In the genomic region with DNA sequence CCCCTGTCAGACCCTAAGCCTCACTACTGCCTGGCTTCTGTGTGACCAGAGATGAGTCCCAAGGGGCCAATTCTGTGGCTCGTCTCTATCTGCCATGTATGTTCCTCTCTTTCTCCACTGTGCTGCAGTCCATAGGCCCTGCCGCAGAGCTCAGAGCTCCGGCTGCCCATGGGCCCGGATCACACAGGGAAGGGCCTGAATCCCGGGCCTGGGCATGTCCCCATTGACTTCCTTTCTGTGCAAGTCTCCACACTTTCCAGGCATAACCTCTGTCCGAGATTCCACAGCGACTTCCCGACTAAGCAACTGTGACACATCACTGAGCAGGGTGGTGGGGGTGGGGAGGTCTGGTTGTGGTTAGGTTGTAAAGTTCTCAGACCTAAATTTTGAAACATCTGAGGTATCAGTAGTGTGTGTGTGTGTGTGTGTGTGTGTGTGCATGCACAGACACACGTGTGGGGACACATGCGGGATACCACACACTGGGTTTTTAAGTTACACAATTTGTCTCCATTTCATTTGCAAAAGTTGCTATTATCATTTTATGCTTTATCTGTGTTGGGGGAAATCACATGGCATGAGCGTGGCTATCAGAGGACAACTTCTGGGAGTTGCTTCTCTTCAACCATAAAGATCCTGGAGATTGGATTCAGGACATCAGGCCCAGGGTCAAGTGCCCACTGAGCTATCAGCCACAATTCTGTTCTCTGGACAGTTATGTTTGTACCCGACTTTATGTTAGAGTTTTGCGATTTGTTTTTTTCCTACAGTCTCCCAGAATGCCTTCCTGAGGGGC, we compare ENCODE assay signal across 12 mouse cellular contexts. TPM values are rescaled to one million over a fixed set of nuclear protein-coding genes. Genes with fewer than 3 reads are reported as not detected.
A peak's percentile ranks its signal among the peaks of the same experiment; 100 is the strongest.
DNase-seq lines count a peak whose midpoint lies in the region; ATAC-seq lines count a peak whose summit lies in the region.
"Had no signal": no experiment of that assay in that cellular context is flagged by ENCODE, and none has a peak within 500 bp of the region (broad histone marks: within the 10 kb centered on the region; RNA-seq: fewer than 3 reads in every experiment).

No protein-coding gene starts in this region.

- 0 out of 2 replicates have a peak, but pooled peaks have one; percentile 34 for ATAC-seq in heart, embryonic 12.5 days (ENCODE audit: insufficient number of reproducible peaks, low FRiP score)
- 0 out of 2 replicates have a peak, but pooled peaks have one; percentile 37 for ATAC-seq in kidney, embryonic 15.5 days (replicated peaks; ENCODE audit: low FRiP score)
- no peak for ATAC-seq in hindbrain, embryonic 12.5 days (ENCODE audit: low FRiP score)

- H3K27ac ChIP-seq in heart, embryonic 12.5 days (ENCODE audit: poor library complexity, severe bottlenecking): no peak overlapping the region
- H3K27ac ChIP-seq in kidney, embryonic 15.5 days: peak overlapping the region; percentile 86
- H3K27ac ChIP-seq in hindbrain, embryonic 12.5 days: no peak overlapping the region
- H3K27ac ChIP-seq: forebrain, embryonic 12.5 days; hindbrain, embryonic 15.5 days had no signal

- DNase-seq in heart, postnatal 14 days: no peak
- DNase-seq in urinary bladder, postnatal 25 days (ENCODE audit: low spot score): peak; percentile 35
- no peak for DNase-seq in urinary bladder, postnatal 10 days (ENCODE audit: low spot score)
- DNase-seq in B cell, adult 2 months: no peak
- DNase-seq in left cerebral cortex, adult 18-20 months (ENCODE audit: low spot score in 2 of 2): no peak
- DNase-seq: layer of hippocampus, postnatal 36 days had no signal

- WGBS in heart, embryonic 12.5 days: 79% methylated on average over 13 of the region's 13 CpGs
- WGBS in kidney, embryonic 15.5 days: 55% methylated on average over 13 of the region's 13 CpGs
- WGBS in hindbrain, embryonic 12.5 days: 82% methylated on average over 13 of the region's 13 CpGs

- H3K27me3 ChIP-seq in heart, embryonic 12.5 days (replicated peaks): no peaks in the 10 kb centered on the region
- H3K27me3 ChIP-seq in kidney, embryonic 15.5 days: no peaks in the 10 kb centered on the region
- H3K27me3 ChIP-seq in hindbrain, embryonic 12.5 days: no peaks in the 10 kb centered on the region
- H3K27me3 ChIP-seq: forebrain, embryonic 12.5 days; hindbrain, embryonic 15.5 days; limb, embryonic 15.5 days had no signal

- intact Hi-C loops in heart, postnatal 14 days (cut with DNase I): no loop called here

- no peak overlapping the region for H3K4me3 ChIP-seq in heart, embryonic 12.5 days
- no peak overlapping the region for H3K4me3 ChIP-seq in kidney, embryonic 15.5 days (replicated peaks)
- no peak overlapping the region for H3K4me3 ChIP-seq in hindbrain, embryonic 12.5 days
- H3K4me3 ChIP-seq: forebrain, embryonic 12.5 days; hindbrain, embryonic 15.5 days; limb, embryonic 15.5 days had no signal

- H3K36me3 ChIP-seq in heart, embryonic 12.5 days: no peaks in the 10 kb centered on the region
- no peaks in the 10 kb centered on the region for H3K36me3 ChIP-seq in kidney, embryonic 15.5 days
- H3K36me3 ChIP-seq in hindbrain, embryonic 12.5 days: no peaks in the 10 kb centered on the region
- H3K36me3 ChIP-seq: forebrain, embryonic 12.5 days; hindbrain, embryonic 15.5 days had no signal

- no peak overlapping the region for H3K9ac ChIP-seq in heart, embryonic 12.5 days
- H3K9ac ChIP-seq in kidney, embryonic 15.5 days: no peak overlapping the region
- no peak overlapping the region for H3K9ac ChIP-seq in hindbrain, embryonic 12.5 days
- H3K9ac ChIP-seq: forebrain, embryonic 12.5 days; hindbrain, embryonic 15.5 days; limb, embryonic 15.5 days had no signal

- H3K9me3 ChIP-seq in heart, embryonic 12.5 days (replicated peaks): peaks cover 4% of the 10 kb centered on the region; the same call in 1 of the 2 replicates
- H3K9me3 ChIP-seq in kidney, embryonic 15.5 days (replicated peaks): no peaks in the 10 kb centered on the region
- no peaks in the 10 kb centered on the region for H3K9me3 ChIP-seq in hindbrain, embryonic 12.5 days (replicated peaks)
- H3K9me3 ChIP-seq: forebrain, embryonic 12.5 days; hindbrain, embryonic 15.5 days; limb, embryonic 15.5 days had no signal

- no peak overlapping the region for H3K4me2 ChIP-seq in heart, embryonic 12.5 days
- no peak overlapping the region for H3K4me2 ChIP-seq in kidney, embryonic 15.5 days
- H3K4me2 ChIP-seq in hindbrain, embryonic 12.5 days (replicated peaks): no peak overlapping the region
- H3K4me2 ChIP-seq: forebrain, embryonic 12.5 days; hindbrain, embryonic 15.5 days; limb, embryonic 15.5 days had no signal

- H3K4me1 ChIP-seq in heart, embryonic 12.5 days (replicated peaks): peaks cover 5% of the 10 kb centered on the region; the same call in 1 of the 2 replicates
- H3K4me1 ChIP-seq in kidney, embryonic 15.5 days: peaks cover 38% of the 10 kb centered on the region
- peaks cover 5% of the 10 kb centered on the region for H3K4me1 ChIP-seq in hindbrain, embryonic 12.5 days

RNA-seq across cellular contexts. Expression of a gene that starts 40.9 kb away (rescaled TPM):
- polyA plus RNA-seq in heart, embryonic 12.5 days (2016; fragmentation: Nextera tagmentation; extraction: Ambion mirVana): 0.18 TPM in 2 replicates
- 1 to 10 TPM; 4.9 to 5.1 TPM for total RNA-seq in heart, postnatal 14 days (2021)
- polyA plus RNA-seq in kidney, embryonic 15.5 days (2015; fragmentation: Nextera tagmentation; extraction: Ambion mirVana): 19.1 and 20.8 TPM in 2 replicates
- total RNA-seq in left cerebral cortex, adult 18-20 months (2021): 1 to 10 TPM; 5.1 TPM
- 2.0 and 2.2 TPM in 2 replicates for polyA plus RNA-seq in hindbrain, embryonic 12.5 days (2016; fragmentation: Nextera tagmentation; extraction: Ambion mirVana)

RNA-seq across cellular contexts. Expression of a gene that starts 57.6 kb away (rescaled TPM):
- polyA plus RNA-seq in heart, embryonic 12.5 days (2016; fragmentation: Nextera tagmentation; extraction: Ambion mirVana): 29.4 and 31.6 TPM in 2 replicates
- total RNA-seq in heart, postnatal 14 days (2021): 10 to 100 TPM; 11.6 to 14.5 TPM
- 35.7 and 36.3 TPM in 2 replicates for polyA plus RNA-seq in kidney, embryonic 15.5 days (2015; fragmentation: Nextera tagmentation; extraction: Ambion mirVana)
- 10 to 100 TPM; 21.6 to 23.0 TPM for total RNA-seq in left cerebral cortex, adult 18-20 months (2021)
- polyA plus RNA-seq in hindbrain, embryonic 12.5 days (2016; fragmentation: Nextera tagmentation; extraction: Ambion mirVana): 44.2 and 51.1 TPM in 2 replicates
